12 mouse cellular contexts compared by ENCODE assay signal in the genomic region with DNA sequence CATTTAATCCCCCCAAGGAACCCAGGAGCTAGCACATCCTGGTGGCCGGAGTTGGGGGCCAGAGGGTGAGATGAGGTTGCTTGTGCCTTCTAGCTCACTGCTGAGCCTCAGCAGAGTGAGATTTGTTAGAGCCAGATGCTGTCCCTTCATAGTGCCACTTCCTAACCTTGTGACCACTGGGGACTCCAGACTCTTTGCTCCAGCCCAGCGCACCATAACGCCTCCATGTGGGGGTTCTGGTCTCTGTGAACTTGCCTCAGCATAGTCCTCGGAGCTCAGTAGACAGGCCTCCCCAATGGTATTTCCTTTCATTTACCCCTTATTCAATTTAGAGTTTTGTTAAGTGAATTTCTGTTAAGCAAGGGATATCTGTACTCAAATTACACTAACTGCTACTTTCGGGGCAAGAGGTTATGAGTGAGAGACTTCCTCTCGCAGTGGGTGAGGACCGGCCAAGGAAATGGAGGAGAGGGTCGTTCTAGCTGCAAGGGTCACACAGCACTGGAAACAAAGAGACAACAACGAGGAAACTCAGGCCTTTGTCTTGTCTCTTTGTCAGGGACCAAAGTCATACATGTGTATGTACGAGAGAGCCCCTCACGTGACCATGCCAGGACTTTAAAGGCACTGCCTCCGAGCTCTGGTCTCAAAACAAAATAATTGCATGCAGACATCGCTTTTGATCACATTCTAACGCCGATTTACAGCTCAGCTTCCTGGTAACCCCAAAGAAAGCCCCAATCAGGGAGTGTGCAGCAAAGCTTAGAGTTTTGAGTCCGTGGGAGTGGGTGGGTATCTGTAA.
DNase-seq lines count a peak whose midpoint lies in the region; ATAC-seq and TF ChIP-seq lines count a peak whose summit lies in the region.
"Had no signal": no experiment of that assay in that cellular context is flagged by ENCODE, and none has a peak within 500 bp of the region (broad histone marks: within the 10 kb centered on the region; RNA-seq: fewer than 3 reads in every experiment).

No protein-coding gene starts in this region.

- ATAC-seq in intestine, postnatal 0 days: no peak
- ATAC-seq in intestine, embryonic 16.5 days: no peak
- ATAC-seq: forebrain, embryonic 15.5 days had no signal

- no peak overlapping the region for H3K27ac ChIP-seq in intestine, postnatal 0 days (ENCODE audit: low read depth, low read length)
- no peak overlapping the region for H3K27ac ChIP-seq in intestine, embryonic 16.5 days (ENCODE audit: low read length)
- H3K27ac ChIP-seq in thymus, adult 2 months (ENCODE audit: control insufficient read depth, insufficient read depth, low read length): peak overlapping the region; percentile 39; the same call in 1 of the 2 replicates
- H3K27ac ChIP-seq: forebrain, embryonic 15.5 days; stomach, postnatal 0 days had no signal

- H3K4me3 ChIP-seq in intestine, postnatal 0 days (ENCODE audit: low read depth, low read length): no peak overlapping the region
- no peak overlapping the region for H3K4me3 ChIP-seq in intestine, embryonic 16.5 days (ENCODE audit: low read length)
- peak overlapping the region; percentile 10; the same call in 1 of the 2 replicates for H3K4me3 ChIP-seq in thymus, adult 2 months (ENCODE audit: control insufficient read depth, insufficient read depth, low read length)
- H3K4me3 ChIP-seq: forebrain, embryonic 15.5 days had no signal

- H3K9ac ChIP-seq in intestine, postnatal 0 days (ENCODE audit: low read depth, low read length): no peak overlapping the region
- no peak overlapping the region for H3K9ac ChIP-seq in intestine, embryonic 16.5 days (ENCODE audit: low read depth, low read length)
- H3K9ac ChIP-seq: forebrain, embryonic 15.5 days had no signal

- DNase-seq in thymus, adult 2 months: peak; percentile 29
- no peak for DNase-seq in thymus, adult 18-20 months
- peak; percentile 72 for DNase-seq in hindlimb bud, embryonic 11.5 days (ENCODE audit: extremely low spot score, low read depth, low spot score)
- DNase-seq in urinary bladder, postnatal 36 days (ENCODE audit: low spot score in 2 of 2): no peak
- DNase-seq in frontal cortex, postnatal 14 days (ENCODE audit: low spot score in 2 of 2): no peak
- no peak for DNase-seq in left cerebral cortex, adult 8-10 months (ENCODE audit: low spot score in 2 of 2)
- DNase-seq: cerebellum, adult 18-20 months; kidney, adult 2 months had no signal

- WGBS in intestine, postnatal 0 days: 69% methylated on average over 16 of the region's 16 CpGs
- 64% methylated on average over 16 of the region's 16 CpGs for WGBS in intestine, embryonic 16.5 days
- 24% methylated on average over 16 of the region's 16 CpGs for WGBS in thymus, adult 2 months

- H3K27me3 ChIP-seq in intestine, postnatal 0 days (replicated peaks; ENCODE audit: control insufficient read depth, insufficient read depth, low read length): no peaks in the 10 kb centered on the region
- no peaks in the 10 kb centered on the region for H3K27me3 ChIP-seq in intestine, embryonic 16.5 days (replicated peaks; ENCODE audit: control insufficient read depth, insufficient read depth, low read length)
- H3K27me3 ChIP-seq in thymus, adult 2 months (ENCODE audit: control insufficient read depth, insufficient read depth, low read length): no peaks in the 10 kb centered on the region
- H3K27me3 ChIP-seq: forebrain, embryonic 15.5 days had no signal

- H3K4me1 ChIP-seq in intestine, postnatal 0 days (replicated peaks; ENCODE audit: control insufficient read depth, insufficient read depth, low read length): no peaks in the 10 kb centered on the region
- no peaks in the 10 kb centered on the region for H3K4me1 ChIP-seq in intestine, embryonic 16.5 days (ENCODE audit: control insufficient read depth, insufficient read depth, low read length)
- peaks cover 41% of the 10 kb centered on the region for H3K4me1 ChIP-seq in thymus, adult 2 months (replicated peaks; ENCODE audit: control insufficient read depth, insufficient read depth, low read length)

- no peak for TF ChIP-seq POLR2A in thymus, adult 2 months (IDR thresholded peaks at IDR 0.05; ENCODE audit: control insufficient read depth, extremely low read depth, insufficient read depth, low read length, poor library complexity)

- no peaks in the 10 kb centered on the region for H3K36me3 ChIP-seq in intestine, postnatal 0 days (ENCODE audit: control insufficient read depth, insufficient read depth)
- no peaks in the 10 kb centered on the region for H3K36me3 ChIP-seq in intestine, embryonic 16.5 days (ENCODE audit: control insufficient read depth, insufficient read depth, low read length)
- no peaks in the 10 kb centered on the region for H3K36me3 ChIP-seq in thymus, adult 2 months (ENCODE audit: control insufficient read depth, insufficient read depth, low read length)
- H3K36me3 ChIP-seq: forebrain, embryonic 15.5 days had no signal

- no peak overlapping the region for H3K4me2 ChIP-seq in intestine, postnatal 0 days (replicated peaks; ENCODE audit: low read depth)
- no peak overlapping the region for H3K4me2 ChIP-seq in intestine, embryonic 16.5 days (ENCODE audit: low read depth, low read length)
- H3K4me2 ChIP-seq: forebrain, embryonic 15.5 days had no signal

- no peaks in the 10 kb centered on the region for H3K9me3 ChIP-seq in intestine, postnatal 0 days (ENCODE audit: control insufficient read depth)
- no peaks in the 10 kb centered on the region for H3K9me3 ChIP-seq in intestine, embryonic 16.5 days (ENCODE audit: control insufficient read depth, low read length)
- H3K9me3 ChIP-seq: forebrain, embryonic 15.5 days had no signal

- 0 out of 2 replicates have a peak, but pooled peaks have one; percentile 8 for TF ChIP-seq CTCF in intestine, postnatal 0 days (IDR thresholded peaks at IDR 0.05; ENCODE audit: low read depth)
- no peak for TF ChIP-seq CTCF in thymus, adult 2 months (IDR thresholded peaks at IDR 0.05; ENCODE audit: borderline replicate concordance, control insufficient read depth, extremely low read depth, insufficient read depth, low read length, poor library complexity)

Comparison
In these comparisons a context has a peak if more than half of its experiments do, and no peak if none do; other contexts are left out.
1. DNase-seq: peak in thymus, adult 2 months (single experiment) and hindlimb bud, embryonic 11.5 days (single experiment); none in thymus, adult 18-20 months (0 of 2), urinary bladder, postnatal 36 days (0 of 2), frontal cortex, postnatal 14 days (0 of 2) and left cerebral cortex, adult 8-10 months (0 of 2).